Mouse (Mus musculus) spleen, adult 2 months (tissue): ENCODE data around the gene Tmed3.

ENCODE experiments used
- CTCF ChIP-seq: fragments of 200-500 bp; IDR thresholded peaks from 2 replicates; pipeline ENCODE4 v1.5.1; 2011; ENCODE audit warnings: mild to moderate bottlenecking, inconsistent platforms; ENCODE audit not compliant: insufficient read depth, insufficient read length, insufficient replicate concordance; ENCODE audit errors: extremely low read depth
- POLR2A ChIP-seq: fragments of 200-500 bp; IDR thresholded peaks from 2 replicates; pipeline ENCODE4 v1.6.1; 2011; ENCODE audit warnings: low read depth, low read length, inconsistent platforms

GRCm38 (mm10) chr9:89650913-89651312 lies 54.0 kb downstream of the Tmed3 start:
- TF ChIP-seq POLR2A (no peak), CTCF (no peak)
